Mouse (Mus musculus): ENCODE results near the gene Eif2ak4.

The Eif2ak4 gene

GRCm38 (mm10) chr2:118388341-118389335, at the start of gene Eif2ak4:
Gene Eif2ak4 (plus strand): TSS chr2:118388618.
- peak; percentile 97 for DNase-seq (ENCODE audit: low read depth, low spot score)

DNA sequence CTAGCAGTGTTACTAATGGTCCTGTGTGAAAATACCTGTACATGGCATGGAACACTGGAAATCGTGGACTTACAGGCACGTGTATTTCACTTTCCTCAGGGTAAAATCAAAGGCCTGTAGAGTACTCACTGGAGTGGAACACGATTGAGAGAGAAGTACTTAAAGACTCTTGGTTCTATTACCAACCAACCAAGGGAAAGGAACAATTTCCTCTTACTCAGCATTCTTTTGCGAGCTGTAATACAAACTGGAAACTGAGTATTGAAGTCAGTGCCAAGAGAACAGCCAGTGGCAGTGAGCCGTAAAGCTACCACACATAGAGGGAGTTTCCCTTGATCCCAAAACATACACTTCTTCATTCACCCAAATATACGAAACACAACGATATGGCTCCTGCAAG, 47.1 kb upstream of the Eif2ak4 start:
- no peak for DNase-seq (ENCODE audit: low read depth, low spot score)

DNA sequence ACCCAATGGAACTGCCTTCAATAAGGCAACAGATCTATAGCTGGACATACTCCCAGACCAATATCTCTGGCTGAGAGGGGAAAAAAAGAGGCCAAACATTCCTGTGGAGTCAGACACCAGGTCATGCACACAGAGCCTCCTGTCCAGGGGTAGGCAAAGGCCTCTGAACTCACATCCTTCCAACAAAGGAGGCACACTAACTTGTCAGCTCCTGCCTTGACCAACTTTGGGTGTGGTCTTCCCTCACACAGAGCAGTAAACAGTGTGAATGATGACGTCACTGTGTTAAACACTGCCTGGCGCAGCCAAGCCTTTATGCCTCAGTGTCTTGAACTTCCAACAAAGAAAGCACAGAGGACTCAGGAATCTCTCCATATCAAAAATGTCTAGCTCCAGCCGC, 44.5 kb upstream of the Eif2ak4 start:
- no peak for DNase-seq (ENCODE audit: low read depth, low spot score)

DNA sequence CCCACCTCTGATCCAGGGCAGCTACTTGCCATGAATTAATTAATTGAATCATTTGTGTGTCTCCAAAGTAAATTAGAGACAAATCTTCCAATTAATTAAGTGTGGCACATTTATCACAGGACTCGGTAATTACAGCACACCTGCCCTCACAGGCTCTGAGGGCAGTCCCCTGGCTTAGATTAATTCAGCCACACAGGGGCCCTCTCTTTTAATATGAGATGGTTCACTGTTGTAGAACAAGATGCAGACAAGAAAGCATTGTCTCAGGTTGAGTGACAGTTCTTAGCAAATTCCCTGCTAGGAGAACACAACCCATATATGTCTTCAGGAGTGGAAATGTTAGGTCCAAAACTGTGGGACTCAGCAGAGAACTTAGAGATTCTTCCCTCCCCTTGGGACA, 42.9 kb upstream of the Eif2ak4 start:
- no peak for DNase-seq (ENCODE audit: low read depth, low spot score)

- no peak for DNase-seq (ENCODE audit: low read depth, low spot score)
Measured at GRCm38 (mm10) chr2:118353498-118353897, 34.9 kb upstream of the Eif2ak4 start.

GRCm38 (mm10) chr2:118353916-118354403, 34.5 kb upstream of the Eif2ak4 start:
- no peak for DNase-seq (ENCODE audit: low read depth, low spot score)

GRCm38 (mm10) chr2:118355138-118355719, 33.2 kb upstream of the Eif2ak4 start:
- DNase-seq (ENCODE audit: low read depth, low spot score), result no peak

- no peak for DNase-seq (ENCODE audit: low read depth, low spot score)
Measured at GRCm38 (mm10) chr2:118371841-118372240, 16.6 kb upstream of the Eif2ak4 start.

DNA sequence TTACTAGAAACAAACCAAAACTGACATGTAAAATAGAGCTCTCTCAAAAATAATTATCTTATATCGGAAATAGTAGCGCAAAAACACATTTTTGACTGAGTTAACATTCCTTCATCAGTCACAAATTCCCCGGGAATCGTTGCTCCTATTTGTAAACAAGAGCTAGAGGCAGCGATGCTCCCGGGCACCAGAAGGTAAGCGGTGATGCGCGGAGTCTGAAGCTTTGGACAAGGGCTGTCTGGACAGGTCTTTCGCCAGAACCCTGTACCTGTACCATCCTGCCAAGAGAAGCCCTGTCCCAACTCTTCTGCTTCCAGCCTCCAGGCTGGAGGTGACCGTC, 15.9 kb upstream of the Eif2ak4 start:
- DNase-seq (ENCODE audit: low read depth, low spot score), result no peak

DNA sequence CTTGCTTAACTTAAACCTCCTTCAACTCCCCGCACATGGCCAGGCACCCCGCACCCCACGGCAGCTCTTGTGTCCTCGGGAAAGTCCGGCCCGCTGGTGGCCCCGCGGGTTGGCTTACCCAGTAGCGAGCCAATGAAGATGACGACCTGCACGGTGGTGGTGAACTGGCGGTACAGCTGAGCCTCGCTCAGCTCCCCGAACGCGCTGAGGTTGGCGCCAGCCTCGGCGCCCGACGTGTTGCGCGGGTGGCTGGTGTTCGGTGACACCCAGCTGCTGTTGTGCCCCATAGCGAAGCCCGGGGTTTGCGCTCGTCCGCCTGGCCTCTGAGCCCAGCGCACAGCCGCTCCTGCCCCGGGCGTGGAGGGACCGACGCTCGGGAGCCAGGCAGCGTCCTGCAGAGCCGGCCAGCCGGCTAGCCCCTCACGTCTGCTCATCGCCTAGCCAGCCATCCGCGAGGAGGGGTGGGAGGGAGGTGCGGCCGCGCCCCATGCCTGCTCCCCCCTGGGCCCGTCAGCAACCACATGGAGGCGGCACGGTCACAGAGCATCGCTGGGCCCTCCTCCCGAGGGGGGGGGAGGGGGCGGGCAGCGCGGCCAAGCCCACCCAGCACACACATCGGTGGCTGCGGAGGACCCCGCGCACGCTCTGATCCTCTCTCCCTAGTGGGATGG, 15.4 kb upstream of the Eif2ak4 start, which contains the start of gene Gpr176:
Gene Gpr176, minus strand, starts transcription at position 519 of the 671 bp plus-strand sequence.
- DNase-seq (ENCODE audit: low read depth, low spot score), result peak; percentile 28

DNA sequence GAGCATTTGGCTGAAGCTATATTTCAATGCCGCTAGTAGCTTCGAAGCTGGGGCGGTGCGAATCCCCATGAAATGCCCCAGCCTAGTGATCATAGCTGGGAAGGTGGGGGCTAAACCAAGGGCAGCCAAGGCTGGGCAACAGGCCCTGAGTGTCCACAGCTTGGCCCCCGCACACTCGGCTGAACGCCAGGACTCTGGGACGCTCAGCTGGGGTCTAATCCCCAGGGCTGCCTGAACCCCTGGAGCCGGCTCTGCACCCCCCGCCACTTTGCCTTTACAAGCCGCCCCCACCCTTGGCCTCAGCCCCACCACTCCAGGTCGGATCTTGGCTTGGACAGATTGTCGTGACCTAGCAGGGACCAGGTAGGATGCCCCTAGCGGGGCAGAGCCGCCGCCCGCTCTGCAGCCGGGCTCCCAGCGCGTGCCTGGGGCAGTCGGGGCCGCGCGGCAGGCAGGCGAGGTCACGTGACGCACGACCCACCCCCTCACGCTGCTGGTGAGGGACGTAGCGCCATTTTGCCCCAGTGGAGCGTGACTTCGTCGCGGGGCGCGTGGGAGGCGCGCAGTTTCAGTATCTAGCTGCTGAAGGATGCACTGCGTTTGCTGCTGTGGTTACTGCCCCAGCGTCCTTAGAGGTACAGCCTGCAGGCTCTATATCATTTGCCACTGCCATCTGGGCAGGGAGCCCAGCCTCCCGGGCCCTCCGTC, 14.7 kb upstream of the Eif2ak4 start:
- peak; percentile 60 for DNase-seq (ENCODE audit: low read depth, low spot score)

DNA sequence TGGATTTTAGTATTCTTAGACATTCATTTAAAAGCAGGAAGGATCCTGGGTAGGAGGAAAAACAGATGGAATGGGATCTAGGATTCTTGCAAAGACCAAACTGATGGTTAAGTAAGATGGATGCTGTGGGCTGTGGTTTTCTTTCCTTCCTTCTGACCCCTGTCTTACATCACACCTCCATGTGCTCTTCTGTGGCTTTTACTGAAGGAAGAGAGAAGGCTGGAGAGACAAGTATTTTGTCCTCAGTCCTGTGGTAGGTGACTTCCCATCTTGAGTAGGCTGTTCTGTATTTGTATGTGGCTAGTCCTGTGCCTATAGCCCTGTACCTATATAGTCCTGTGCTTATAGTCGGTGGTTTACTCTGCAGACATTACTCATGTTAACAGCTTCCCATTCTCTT, 12.9 kb upstream of the Eif2ak4 start:
- no peak for DNase-seq (ENCODE audit: low read depth, low spot score)

GRCm38 (mm10) chr2:118375931-118376330, 12.5 kb upstream of the Eif2ak4 start:
- no peak for DNase-seq (ENCODE audit: low read depth, low spot score)

DNA sequence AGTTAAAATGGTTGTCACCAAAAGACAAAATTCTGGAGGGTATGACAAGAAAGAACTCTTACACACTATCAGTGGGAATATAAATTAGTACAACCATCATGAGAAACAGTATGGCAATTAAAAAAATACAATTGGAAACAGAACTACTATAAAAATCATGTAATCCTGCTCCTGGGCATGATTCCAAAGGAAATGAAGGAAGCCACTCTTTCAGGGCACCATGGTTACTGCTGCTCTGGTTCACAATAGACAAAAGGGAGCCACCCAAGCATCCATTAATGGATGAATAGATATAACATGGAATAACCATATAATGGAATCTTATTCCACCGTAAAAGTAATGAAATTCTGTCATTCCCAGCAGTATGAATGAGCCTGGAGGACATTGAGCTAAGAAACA, 8.7 kb upstream of the Eif2ak4 start:
- DNase-seq (ENCODE audit: low read depth, low spot score), result no peak

GRCm38 (mm10) chr2:118383387-118383786, 5.0 kb upstream of the Eif2ak4 start:
- no peak for DNase-seq (ENCODE audit: low read depth, low spot score)

GRCm38 (mm10) chr2:118389569-118389968, 1.2 kb downstream of the Eif2ak4 start:
- DNase-seq (ENCODE audit: low read depth, low spot score), result no peak

DNA sequence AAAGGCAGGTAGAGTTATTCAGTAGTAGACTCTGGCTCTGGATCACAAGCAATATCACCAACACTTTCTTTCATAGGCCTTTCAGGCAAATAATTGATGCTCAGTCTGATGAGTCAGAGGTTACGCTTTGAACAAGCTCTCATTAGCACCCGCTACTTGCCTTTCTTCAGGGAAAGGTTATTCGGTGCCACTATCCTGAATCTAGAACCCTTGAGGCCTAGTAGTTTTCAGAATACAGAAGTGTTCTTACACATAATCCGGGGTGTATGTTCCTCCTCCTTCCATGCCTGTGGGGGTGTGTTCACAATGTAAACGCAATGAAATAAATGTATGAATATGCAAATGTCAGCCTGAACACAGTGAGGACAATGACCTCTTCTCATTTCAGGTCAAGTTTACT, 1.7 kb downstream of the Eif2ak4 start:
- no peak for DNase-seq (ENCODE audit: low read depth, low spot score)

- DNase-seq (ENCODE audit: low read depth, low spot score), result no peak
Measured at GRCm38 (mm10) chr2:118391201-118391600, 2.8 kb downstream of the Eif2ak4 start.

- no peak for DNase-seq (ENCODE audit: low read depth, low spot score)
Measured at GRCm38 (mm10) chr2:118399751-118400150, 11.3 kb downstream of the Eif2ak4 start.

DNA sequence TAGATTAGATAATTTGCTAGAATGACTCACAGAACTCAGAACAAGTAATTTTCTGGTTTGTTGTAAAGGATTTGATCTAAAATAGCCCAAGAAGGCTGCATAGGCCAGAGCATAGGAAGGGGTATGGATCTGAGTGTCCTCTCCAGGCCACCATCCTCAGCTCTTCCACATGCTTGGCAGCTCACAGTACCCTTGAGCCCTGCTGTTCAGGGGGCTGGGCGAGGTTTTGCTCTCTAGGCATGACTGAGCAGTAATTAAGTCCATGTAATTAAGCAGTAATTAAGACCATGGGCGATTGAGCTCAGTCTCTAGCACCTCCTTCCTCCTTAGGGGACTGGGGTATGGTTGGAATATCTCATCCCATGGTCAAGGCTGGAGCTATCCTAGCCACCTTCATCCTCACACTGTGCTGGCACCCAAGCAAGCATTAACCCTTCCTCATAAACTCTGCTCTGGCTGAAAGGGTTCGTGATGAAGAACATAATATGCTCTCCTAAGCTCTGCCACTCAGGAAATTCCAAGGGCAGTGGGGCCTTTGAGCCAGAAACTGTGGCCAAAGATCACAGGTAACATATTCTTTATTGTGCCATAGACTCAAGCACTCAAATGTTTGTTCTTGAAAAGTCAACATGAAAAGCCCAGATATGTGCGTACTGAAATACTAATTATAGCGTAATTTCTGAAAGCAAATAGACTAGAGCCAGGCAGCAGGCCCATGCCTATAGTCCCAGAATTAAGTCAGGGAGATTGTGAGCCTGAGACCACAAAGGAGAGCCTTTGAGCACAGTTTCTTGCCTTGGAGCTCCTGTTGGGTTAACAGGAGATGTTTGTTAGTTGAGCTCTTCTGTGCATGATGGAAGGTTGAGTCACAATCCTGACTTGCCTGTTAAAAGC, 13.7 kb downstream of the Eif2ak4 start:
- no peak for DNase-seq (ENCODE audit: low read depth, low spot score)

DNA sequence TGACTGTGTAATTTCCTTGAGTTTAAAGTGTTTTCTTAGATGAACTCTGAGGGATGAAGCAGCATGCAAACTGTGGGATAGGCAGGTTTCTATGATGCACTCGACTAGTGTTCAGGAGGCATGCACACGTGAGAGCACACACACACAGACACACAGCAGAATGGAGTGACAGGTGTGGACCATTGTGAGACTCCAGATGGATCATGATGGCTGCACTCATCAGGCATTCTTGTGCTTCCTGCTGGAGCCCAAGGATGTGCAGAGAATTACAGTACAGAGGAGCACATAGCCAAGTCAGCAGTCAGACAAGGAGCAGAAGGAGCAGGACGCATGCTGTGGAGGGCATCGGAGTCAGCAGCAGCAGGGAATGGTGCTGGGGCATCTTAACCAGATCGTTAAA, 15.9 kb downstream of the Eif2ak4 start:
- no peak for DNase-seq (ENCODE audit: low read depth, low spot score)
